Mouse (Mus musculus) bone marrow, adult 2 months (tissue): ENCODE results near the gene Ndst4. TPM values are rescaled to one million over a fixed set of nuclear protein-coding genes. Genes with fewer than 3 reads are reported as not detected.

Experiments
- H3K27ac ChIP-seq: fragments of 200-500 bp; 2 replicates; pipeline ENCODE4 v1.5.1; 2012; ENCODE audit warnings: low read depth, mild to moderate bottlenecking, control low read depth, inconsistent platforms, low read length; ENCODE audit not compliant: control insufficient read depth, poor library complexity, insufficient read depth
- H3K4me1 ChIP-seq: fragments of 200-500 bp; 2 replicates; pipeline ENCODE4 v1.6.1; 2011; ENCODE audit warnings: low read length; ENCODE audit not compliant: control insufficient read depth, insufficient read depth
- H3K4me3 ChIP-seq: fragments of 200-500 bp; replicated peaks from 2 replicates; pipeline ENCODE3; 2011; ENCODE audit warnings: mild to moderate bottlenecking, low read depth, low read length, control low read depth; ENCODE audit not compliant: control insufficient read depth
- CTCF ChIP-seq: fragments of 200-500 bp; IDR thresholded peaks from 2 replicates; pipeline ENCODE4 v1.5.1; 2011; ENCODE audit warnings: low read length, control low read depth; ENCODE audit not compliant: control insufficient read depth, insufficient read depth
- POLR2A ChIP-seq: fragments of 200-500 bp; IDR thresholded peaks from 2 replicates; pipeline ENCODE4 v1.6.1; 2011; ENCODE audit warnings: low read depth, mild to moderate bottlenecking, control low read depth, low read length, borderline replicate concordance; ENCODE audit not compliant: control insufficient read depth
- WGBS: fragments of 180-500 bp; shearing (Covaris S2); methylation state at CpG from one replicate; pipeline ENCODE4 v1.1.7; 2018; 5-methylcytosine and 5-hydroxymethylcytosine counted together
- polyA plus RNA-seq: library from polyadenylated mRNA; stranded (reverse); fragments of >200 nt; gene quantifications from 2 replicates; pipeline ENCODE4 v1.2.4, GENCODE M21; 2011; ENCODE audit warnings: low replicate concordance; ENCODE audit not compliant: missing spikeins, insufficient read depth, insufficient read length

The Ndst4 gene
- polyA plus RNA-seq, 1 experiment, result not detected

- no peak overlapping the region for H3K4me3 ChIP-seq
- TF ChIP-seq POLR2A (no peak), CTCF (no peak)
- no peaks in the 10 kb centered on the region for H3K4me1 ChIP-seq
- H3K27ac ChIP-seq, result no peak overlapping the region
- 83% methylated on average over 3 of the region's 3 CpGs for WGBS
These were observed 251.2 kb downstream of the Ndst4 start for GRCm38 (mm10) chr3:125655009-125655635.

- no peaks in the 10 kb centered on the region for H3K4me1 ChIP-seq
- H3K4me3 ChIP-seq, result no peak overlapping the region
- 78% methylated on average over 3 of the region's 3 CpGs for WGBS
- no peak for TF ChIP-seq POLR2A
- TF ChIP-seq CTCF, result no peak
- H3K27ac ChIP-seq, result no peak overlapping the region
These were observed 256.3 kb downstream of the Ndst4 start for GRCm38 (mm10) chr3:125660114-125660717.

GRCm38 (mm10) chr3:125660884-125661532 is 257.1 kb downstream of the Ndst4 start:
- TF ChIP-seq CTCF, result no peak
- no peak for TF ChIP-seq POLR2A
- no peak overlapping the region for H3K27ac ChIP-seq
- no peaks in the 10 kb centered on the region for H3K4me1 ChIP-seq
- no peak overlapping the region for H3K4me3 ChIP-seq
- WGBS, result 58% methylated on average over 2 of the region's 2 CpGs

GRCm38 (mm10) chr3:125673997-125674794 is 270.3 kb downstream of the Ndst4 start:
- no peaks in the 10 kb centered on the region for H3K4me1 ChIP-seq
- 60% methylated on average over 9 of the region's 9 CpGs for WGBS
- no peak overlapping the region for H3K27ac ChIP-seq
- no peak overlapping the region for H3K4me3 ChIP-seq
- TF ChIP-seq POLR2A, result no peak
- no peak for TF ChIP-seq CTCF

GRCm38 (mm10) chr3:125675211-125675896 is 271.5 kb downstream of the Ndst4 start:
- TF ChIP-seq POLR2A (no peak), CTCF (no peak)
- Histone ChIP-seq H3K4me1 (no peaks in the 10 kb centered on the region), H3K27ac (no peak overlapping the region), H3K4me3 (no peak overlapping the region)
- 73% methylated on average over 6 of the region's 6 CpGs for WGBS

- Histone ChIP-seq H3K27ac (no peak overlapping the region), H3K4me1 (no peaks in the 10 kb centered on the region), H3K4me3 (no peak overlapping the region)
- WGBS, result 80% methylated on average over 9 of the region's 9 CpGs
- no peak for TF ChIP-seq CTCF
- no peak for TF ChIP-seq POLR2A
These were observed 275.0 kb downstream of the Ndst4 start for GRCm38 (mm10) chr3:125678924-125679323.

- 67% methylated on average over 8 of the region's 8 CpGs for WGBS
- no peaks in the 10 kb centered on the region for H3K4me1 ChIP-seq
- H3K4me3 ChIP-seq, result no peak overlapping the region
- no peak overlapping the region for H3K27ac ChIP-seq
- TF ChIP-seq POLR2A (no peak), CTCF (no peak)
These were observed 279.8 kb downstream of the Ndst4 start for GRCm38 (mm10) chr3:125683460-125684230.
